Mouse (Mus musculus): ENCODE measurements around the gene Lrch1. TPM values are rescaled to one million over a fixed set of nuclear protein-coding genes. Genes with fewer than 3 reads are reported as not detected.

Gene Lrch1
- polyA plus RNA-seq, 2 experiments = 2.7 to 3.4 TPM

- H3K36me3 ChIP-seq (replicated peaks; ENCODE audit: control insufficient read depth, insufficient read depth, low read depth) = no peaks in the 10 kb centered on the region
- no peak for TF ChIP-seq CTCF (IDR thresholded peaks at IDR 0.05; ENCODE audit: low read depth)
- TF ChIP-seq EP300 (IDR thresholded peaks at IDR 0.05; ENCODE audit: low read depth) = no peak
- H3K9ac ChIP-seq (replicated peaks) = no peak overlapping the region
- DNase-seq (ENCODE audit: low read depth in 3 of 3, low spot score in 3 of 3) (no peak), ATAC-seq (ENCODE audit: insufficient read depth) (no peak)
- no peaks in the 10 kb centered on the region for H3K9me3 ChIP-seq (ENCODE audit: control insufficient read depth, low read length)
- H3K27me3 ChIP-seq (ENCODE audit: control insufficient read depth, insufficient read depth, low read length) = no peaks in the 10 kb centered on the region
- H3K4me1 ChIP-seq (replicated peaks; ENCODE audit: control insufficient read depth in 2 of 2, insufficient read depth in 2 of 2, low read length in 1 of 2) = no peaks in the 10 kb centered on the region
- H3K4me2 ChIP-seq (ENCODE audit: low read depth) = no peak overlapping the region
- 82% methylated on average over 16 of the region's 16 CpGs for WGBS (ENCODE audit: insufficient replicate concordance)
- no peak overlapping the region for H3K27ac ChIP-seq
- no peak overlapping the region for H3K4me3 ChIP-seq (ENCODE audit: insufficient read depth in 1 of 2, low read depth in 2 of 2, low read length in 2 of 2)
Measured at GRCm38 (mm10) chr14:74798063-74798890, 149.4 kb downstream of the Lrch1 start.

GRCm38 (mm10) chr14:74797386-74798062 lies 150.2 kb downstream of the Lrch1 start:
- TF ChIP-seq EP300 (IDR thresholded peaks at IDR 0.05; ENCODE audit: low read depth) = no peak
- 0 out of 2 replicates have a peak, but pooled peaks have one; percentile 15 for TF ChIP-seq CTCF (IDR thresholded peaks at IDR 0.05; ENCODE audit: low read depth)
- Histone ChIP-seq H3K27ac (no peak overlapping the region), H3K4me1 (replicated peaks; ENCODE audit: control insufficient read depth in 2 of 2, insufficient read depth in 2 of 2, low read length in 1 of 2) (no peaks in the 10 kb centered on the region), H3K4me3 (ENCODE audit: insufficient read depth in 1 of 2, low read depth in 2 of 2, low read length in 2 of 2) (no peak overlapping the region), H3K9ac (replicated peaks) (no peak overlapping the region), H3K4me2 (ENCODE audit: low read depth) (no peak overlapping the region), H3K36me3 (replicated peaks; ENCODE audit: control insufficient read depth, insufficient read depth, low read depth) (no peaks in the 10 kb centered on the region), H3K27me3 (ENCODE audit: control insufficient read depth, insufficient read depth, low read length) (no peaks in the 10 kb centered on the region), H3K9me3 (ENCODE audit: control insufficient read depth, low read length) (no peaks in the 10 kb centered on the region)
- ATAC-seq (ENCODE audit: insufficient read depth) (no peak), DNase-seq (ENCODE audit: low read depth in 3 of 3, low spot score in 3 of 3) (peak in 1 of 3 experiments; percentile 14)
- 62% methylated on average over 10 of the region's 10 CpGs for WGBS (ENCODE audit: insufficient replicate concordance)

- Histone ChIP-seq H3K4me3 (ENCODE audit: insufficient read depth in 1 of 2, low read depth in 2 of 2, low read length in 2 of 2) (no peak overlapping the region), H3K27ac (no peak overlapping the region), H3K9me3 (ENCODE audit: control insufficient read depth, low read length) (no peaks in the 10 kb centered on the region), H3K27me3 (ENCODE audit: control insufficient read depth, insufficient read depth, low read length) (no peaks in the 10 kb centered on the region), H3K36me3 (replicated peaks; ENCODE audit: control insufficient read depth, insufficient read depth, low read depth) (no peaks in the 10 kb centered on the region), H3K4me1 (replicated peaks; ENCODE audit: control insufficient read depth in 2 of 2, insufficient read depth in 2 of 2, low read length in 1 of 2) (peaks cover 0 to 3% of the 10 kb centered on the region in 2 experiments; a peak in 2 of 4 replicates), H3K9ac (replicated peaks) (no peak overlapping the region), H3K4me2 (ENCODE audit: low read depth) (no peak overlapping the region)
- DNase-seq (ENCODE audit: low read depth in 3 of 3, low spot score in 3 of 3) (no peak), ATAC-seq (ENCODE audit: insufficient read depth) (no peak)
- WGBS (ENCODE audit: insufficient replicate concordance) = 75% methylated on average over 12 of the region's 12 CpGs
- TF ChIP-seq CTCF (IDR thresholded peaks at IDR 0.05; ENCODE audit: low read depth) (no peak), EP300 (IDR thresholded peaks at IDR 0.05; ENCODE audit: low read depth) (no peak)
Measured at GRCm38 (mm10) chr14:74794931-74795330, 152.7 kb downstream of the Lrch1 start.

- TF ChIP-seq CTCF (IDR thresholded peaks at IDR 0.05; ENCODE audit: low read depth) (no peak), EP300 (IDR thresholded peaks at IDR 0.05; ENCODE audit: low read depth) (no peak)
- DNase-seq (ENCODE audit: low read depth in 3 of 3, low spot score in 3 of 3) (peak in 1 of 3 experiments; percentile 9), ATAC-seq (ENCODE audit: insufficient read depth) (no peak)
- H3K27me3 ChIP-seq (ENCODE audit: control insufficient read depth, insufficient read depth, low read length) = no peaks in the 10 kb centered on the region
- WGBS (ENCODE audit: insufficient replicate concordance) = 62% methylated on average over 6 of the region's 6 CpGs
- no peak overlapping the region for H3K27ac ChIP-seq
- H3K36me3 ChIP-seq (replicated peaks; ENCODE audit: control insufficient read depth, insufficient read depth, low read depth) = no peaks in the 10 kb centered on the region
- no peak overlapping the region for H3K4me2 ChIP-seq (ENCODE audit: low read depth)
- no peak overlapping the region for H3K9ac ChIP-seq (replicated peaks)
- H3K4me3 ChIP-seq (ENCODE audit: insufficient read depth in 1 of 2, low read depth in 2 of 2, low read length in 2 of 2) = no peak overlapping the region
- H3K9me3 ChIP-seq (ENCODE audit: control insufficient read depth, low read length) = no peaks in the 10 kb centered on the region
- peaks cover 0 to 3% of the 10 kb centered on the region in 2 experiments; a peak in 2 of 4 replicates for H3K4me1 ChIP-seq (replicated peaks; ENCODE audit: control insufficient read depth in 2 of 2, insufficient read depth in 2 of 2, low read length in 1 of 2)
Measured at GRCm38 (mm10) chr14:74792793-74793192, 154.9 kb downstream of the Lrch1 start.

GRCm38 (mm10) chr14:74790535-74790934 lies 157.1 kb downstream of the Lrch1 start:
- H3K27ac ChIP-seq = no peak overlapping the region
- H3K9ac ChIP-seq (replicated peaks) = no peak overlapping the region
- TF ChIP-seq EP300 (IDR thresholded peaks at IDR 0.05; ENCODE audit: low read depth) = no peak
- TF ChIP-seq CTCF (IDR thresholded peaks at IDR 0.05; ENCODE audit: low read depth) = no peak
- no peak overlapping the region for H3K4me2 ChIP-seq (ENCODE audit: low read depth)
- ATAC-seq (ENCODE audit: insufficient read depth) = no peak
- DNase-seq (ENCODE audit: low read depth in 3 of 3, low spot score in 3 of 3) = no peak
- H3K4me1 ChIP-seq (replicated peaks; ENCODE audit: control insufficient read depth in 2 of 2, insufficient read depth in 2 of 2, low read length in 1 of 2) = peaks cover 0 to 3% of the 10 kb centered on the region in 2 experiments; a peak in 2 of 4 replicates
- no peaks in the 10 kb centered on the region for H3K27me3 ChIP-seq (ENCODE audit: control insufficient read depth, insufficient read depth, low read length)
- WGBS (ENCODE audit: insufficient replicate concordance) = 58% methylated on average over 5 of the region's 5 CpGs
- no peaks in the 10 kb centered on the region for H3K36me3 ChIP-seq (replicated peaks; ENCODE audit: control insufficient read depth, insufficient read depth, low read depth)
- H3K4me3 ChIP-seq (ENCODE audit: insufficient read depth in 1 of 2, low read depth in 2 of 2, low read length in 2 of 2) = no peak overlapping the region
- no peaks in the 10 kb centered on the region for H3K9me3 ChIP-seq (ENCODE audit: control insufficient read depth, low read length)

All from liver, embryonic 14.5 days (tissue).